Mouse (Mus musculus) CH12.LX (cell line): ENCODE measurements around the gene Agap3. TPM values are rescaled to one million over a fixed set of nuclear protein-coding genes. Genes with fewer than 3 reads are reported as not detected.

Experiments
- DNase-seq: peaks from one replicate; pipeline ENCODE4 v3.0.0-alpha.2; 2013; ENCODE audit errors: extremely low read depth
- H3K27ac ChIP-seq: 2 replicates; pipeline ENCODE4 v1.5.1; 2012; ENCODE audit warnings: low read depth, mild to moderate bottlenecking, control low read depth, moderate library complexity; ENCODE audit not compliant: insufficient read depth
- H3K27me3 ChIP-seq: replicated peaks from 2 replicates; pipeline ENCODE3; 2012; ENCODE audit warnings: inconsistent platforms
- H3K36me3 ChIP-seq, 2 experiments: replicated peaks in 1 of 2; 2 replicates each; pipeline versions ENCODE3 to v1.6.1; 2012; ENCODE audit warnings: inconsistent platforms in 1 of 2, low read length in 1 of 2, mild to moderate bottlenecking in 1 of 2, mixed read lengths in 1 of 2, moderate library complexity in 1 of 2; ENCODE audit not compliant: control insufficient read depth in 1 of 2, insufficient read depth in 1 of 2
- H3K4me1 ChIP-seq, 2 experiments: 2 replicates each; pipeline ENCODE4 v1.6.1; 2012; ENCODE audit warnings: inconsistent platforms in 1 of 2, moderate library complexity in 1 of 2; ENCODE audit not compliant: insufficient read depth in 2 of 2, control insufficient read depth in 1 of 2
- H3K4me2 ChIP-seq: 2 replicates; pipeline ENCODE4 v1.6.1; 2012; ENCODE audit warnings: low read depth, mild to moderate bottlenecking, control low read depth; ENCODE audit not compliant: poor library complexity, insufficient read depth, severe bottlenecking
- H3K4me3 ChIP-seq, 3 experiments: fragments of 150-350 bp in 1 of 3; sonication (generic) in 1 of 3; replicated peaks in 1 of 3; 2 replicates each; pipeline versions ENCODE3 to v1.5.1; 2011 to 2012; ENCODE audit warnings: low read depth in 2 of 3, low read length in 2 of 3, mild to moderate bottlenecking in 2 of 3, moderate library complexity in 2 of 3, control low read depth in 1 of 3, improper control_type of control experiment in 1 of 3, inconsistent platforms in 1 of 3, mixed read lengths in 1 of 3; ENCODE audit not compliant: poor library complexity in 1 of 3
- H3K79me2 ChIP-seq: replicated peaks from 2 replicates; pipeline ENCODE4 v1.6.1; 2012; ENCODE audit warnings: mild to moderate bottlenecking, moderate library complexity; ENCODE audit not compliant: control insufficient read depth, poor library complexity, insufficient read depth, severe bottlenecking; ENCODE audit errors: extremely low read depth
- H3K9ac ChIP-seq: 2 replicates; pipeline ENCODE4 v1.6.1; 2012; ENCODE audit warnings: low read depth, mild to moderate bottlenecking, control low read depth, moderate library complexity; ENCODE audit not compliant: insufficient read depth
- H3K9me3 ChIP-seq: replicated peaks from 2 replicates; pipeline ENCODE3; 2012; ENCODE audit warnings: low read length, inconsistent platforms, mixed read lengths
- BHLHE40 ChIP-seq: IDR thresholded peaks from 2 replicates; pipeline ENCODE4 v1.6.1; 2011; ENCODE audit warnings: mild to moderate bottlenecking, low read depth, low read length, improper control_type of control experiment
- CHD1 ChIP-seq: IDR thresholded peaks from 2 replicates; pipeline ENCODE4 v1.6.1; 2012; ENCODE audit warnings: low read depth, low read length, improper control_type of control experiment, inconsistent platforms
- CHD2 ChIP-seq: IDR thresholded peaks from 2 replicates; pipeline ENCODE4 v1.6.1; 2011; ENCODE audit warnings: low read length, improper control_type of control experiment
- ELF1 ChIP-seq: IDR thresholded peaks from 2 replicates; pipeline ENCODE4 v1.6.1; 2014; ENCODE audit warnings: low read depth, mild to moderate bottlenecking, inconsistent platforms, low read length, improper control_type of control experiment
- ETS1 ChIP-seq: conservative IDR thresholded peaks from 2 replicates; pipeline ENCODE4 v1.6.1; 2012; ENCODE audit warnings: low read depth, mild to moderate bottlenecking, inconsistent platforms, low read length, improper control_type of control experiment, moderate library complexity
- GABPA ChIP-seq: IDR thresholded peaks from 2 replicates; pipeline ENCODE4 v1.6.1; 2012; ENCODE audit warnings: low read depth, low read length, improper control_type of control experiment, inconsistent platforms; ENCODE audit not compliant: insufficient replicate concordance
- HCFC1 ChIP-seq: IDR thresholded peaks from 2 replicates; pipeline ENCODE4 v1.6.1; 2012; ENCODE audit warnings: low read depth, mild to moderate bottlenecking, inconsistent platforms, low read length, improper control_type of control experiment
- IRF4 ChIP-seq: IDR thresholded peaks from 2 replicates; pipeline ENCODE4 v1.6.1; 2014; ENCODE audit warnings: low read depth, mild to moderate bottlenecking, inconsistent platforms, low read length, improper control_type of control experiment
- KAT2A ChIP-seq: IDR thresholded peaks from 2 replicates; pipeline ENCODE4 v1.6.1; 2012; ENCODE audit warnings: low read length, improper control_type of control experiment, inconsistent platforms; ENCODE audit not compliant: insufficient replicate concordance
- MAX ChIP-seq: IDR thresholded peaks from 2 replicates; pipeline ENCODE4 v1.6.1; 2011; ENCODE audit warnings: low read length, improper control_type of control experiment
- MEF2A ChIP-seq: IDR thresholded peaks from 2 replicates; pipeline ENCODE4 v1.6.1; 2014; ENCODE audit warnings: low read depth, mild to moderate bottlenecking, inconsistent platforms, low read length, improper control_type of control experiment, borderline replicate concordance
- MXI1 ChIP-seq: IDR thresholded peaks from 2 replicates; pipeline ENCODE4 v1.6.1; 2011; ENCODE audit warnings: mild to moderate bottlenecking, low read depth, low read length, improper control_type of control experiment
- NRF1 ChIP-seq: IDR thresholded peaks from 2 replicates; pipeline ENCODE4 v1.6.1; 2014; ENCODE audit warnings: low read depth, mild to moderate bottlenecking, inconsistent platforms, low read length, improper control_type of control experiment, moderate library complexity
- POLR2AphosphoS2 ChIP-seq: IDR thresholded peaks from 2 replicates; pipeline ENCODE4 v1.6.1; 2011; ENCODE audit warnings: low read depth, low read length, improper control_type of control experiment
- RCOR1 ChIP-seq: conservative IDR thresholded peaks from 2 replicates; pipeline ENCODE4 v1.6.1; 2012; ENCODE audit warnings: low read depth, mild to moderate bottlenecking, inconsistent platforms, low read length, improper control_type of control experiment
- SIN3A ChIP-seq: IDR thresholded peaks from 2 replicates; pipeline ENCODE4 v1.6.1; 2012; ENCODE audit warnings: low read length, improper control_type of control experiment, inconsistent platforms
- SMC3 ChIP-seq: IDR thresholded peaks from 2 replicates; pipeline ENCODE4 v1.6.1; 2011; ENCODE audit warnings: low read depth, low read length, improper control_type of control experiment
- TBP ChIP-seq: conservative IDR thresholded peaks from 2 replicates; pipeline ENCODE4 v1.6.1; 2011; ENCODE audit warnings: low read depth, low read length, improper control_type of control experiment
- TCF12 ChIP-seq: IDR thresholded peaks from 2 replicates; pipeline ENCODE4 v1.6.1; 2014; ENCODE audit warnings: low read depth, mild to moderate bottlenecking, inconsistent platforms, low read length, improper control_type of control experiment
- UBTF ChIP-seq: IDR thresholded peaks from 2 replicates; pipeline ENCODE4 v1.6.1; 2012; ENCODE audit warnings: low read depth, mild to moderate bottlenecking, inconsistent platforms, low read length, improper control_type of control experiment, moderate library complexity
- ZC3H11A ChIP-seq: IDR thresholded peaks from 2 replicates; pipeline ENCODE4 v1.6.1; 2012; ENCODE audit warnings: low read depth, mild to moderate bottlenecking, inconsistent platforms, low read length, improper control_type of control experiment
- dilution Hi-C: fragments of 300-500 bp; cut with MboI; formaldehyde crosslinking; loops from 2 replicates; pipeline ENCODE4 v1.14.3; 2020; ENCODE audit warnings: low sequenced_read_pairs; ENCODE audit not compliant: extremely low pct_unique_long_range_greater_than_20kb, extremely low pct_ligation_motif_present
- in situ Hi-C: fragments of 300-500 bp; cut with MboI; formaldehyde crosslinking; loops from 3 replicates; pipeline ENCODE4 v1.14.3; 2019; ENCODE audit warnings: low sequenced_read_pairs, low pct_ligation_motif_present, low pct_unique_long_range_greater_than_20kb, mixed read lengths
- polyA plus RNA-seq: library from polyadenylated mRNA; unstranded; fragments of >175 nt; gene quantifications from 2 replicates; pipeline ENCODE4 v1.2.1, GENCODE M21; 2012; ENCODE audit warnings: low read depth; ENCODE audit not compliant: insufficient read length
- total RNA-seq, 2 experiments: library from RNA; depleted of rRNA; stranded (reverse); fragments of 300-350 nt in 1 of 2; fragments of >200 nt in 1 of 2; gene quantifications; 2 replicates each; pipeline ENCODE4 v1.2.3; 2012 to 2014

The Agap3 gene
- total RNA-seq (2012; rRNA removed) (43.5 and 46.3 TPM in 2 replicates), total RNA-seq (2014; rRNA removed) (12.8 and 15.4 TPM in 2 replicates), polyA plus RNA-seq (37.9 and 38.0 TPM in 2 replicates)

DNA sequence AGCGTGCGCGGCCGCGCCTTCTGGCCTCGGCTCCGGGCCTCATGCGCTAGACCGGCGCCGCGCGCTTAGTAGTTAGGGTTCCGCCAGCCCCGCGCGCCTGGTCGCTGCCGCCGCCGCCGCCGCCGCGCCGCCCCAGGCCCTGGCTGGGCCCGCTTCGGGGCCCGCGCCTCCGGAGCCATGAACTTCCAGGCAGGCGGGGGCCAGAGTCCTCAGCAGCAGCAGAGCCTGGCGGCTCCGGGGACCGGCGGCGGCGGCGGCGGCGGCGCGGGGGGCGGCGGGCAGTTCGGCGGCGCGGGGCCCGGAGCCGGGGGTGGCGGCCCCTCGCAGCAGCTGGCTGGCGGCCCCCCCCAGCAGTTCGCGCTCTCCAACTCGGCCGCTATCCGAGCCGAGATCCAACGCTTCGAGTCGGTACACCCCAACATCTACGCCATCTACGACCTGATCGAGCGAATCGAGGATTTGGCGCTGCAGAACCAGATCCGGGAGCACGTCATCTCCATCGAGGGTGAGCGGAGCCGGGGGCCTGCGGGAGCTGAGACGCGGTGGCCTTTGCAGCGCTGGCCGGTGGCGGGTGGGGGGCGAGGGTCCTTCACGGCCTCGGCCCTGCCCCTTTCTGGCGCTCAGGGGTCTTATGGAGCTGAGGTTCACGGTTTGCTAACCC lies at the start of gene Agap3:
Agap3 (plus strand) TSS at position 148 of the 661 bp plus-strand sequence.
- Histone ChIP-seq H3K4me3 (peak within 1 kb of the TSS; percentile 81 to 90 (median 84)), H3K9ac (peak within 1 kb of the TSS; percentile 91), H3K79me2 (peaks cover 35% of the 10 kb centered on the region), H3K4me1 (peaks cover 24 to 44% of the 10 kb centered on the region in 2 experiments), H3K36me3 (peaks cover 0 to 25% of the 10 kb centered on the region in 2 experiments), H3K9me3 (no peaks in the 10 kb centered on the region), H3K4me2 (peak within 1 kb of the TSS; percentile 95), H3K27me3 (peaks cover 31% of the 10 kb centered on the region), H3K27ac (no peak within 1 kb of the TSS; the same call in 1 of the 2 replicates)
- peak; percentile 35 for DNase-seq
- TF ChIP-seq POLR2AphosphoS2 (no peak), KAT2A (no peak), BHLHE40 (no peak), HCFC1 (no peak), SIN3A (no peak), NRF1 (no peak), ETS1 (no peak), ELF1 (no peak), UBTF (no peak; the same call in 1 of the 2 replicates), TBP (no peak), SMC3 (no peak), IRF4 (no peak), ZC3H11A (no peak), CHD1 (no peak), MAX (no peak), CHD2 (no peak), RCOR1 (no peak), MXI1 (no peak), GABPA (no peak)
- in situ Hi-C loops (no loop called here), dilution Hi-C loops (no loop called here)

- Histone ChIP-seq H3K79me2 (no peaks in the 10 kb centered on the region), H3K9ac (no peak overlapping the region), H3K4me1 (peaks cover 0 to 13% of the 10 kb centered on the region in 2 experiments; a peak in 2 of 4 replicates), H3K36me3 (peaks cover 64 to 98% of the 10 kb centered on the region in 2 experiments), H3K4me2 (no peak overlapping the region), H3K27ac (no peak overlapping the region), H3K4me3 (no peak overlapping the region), H3K9me3 (no peaks in the 10 kb centered on the region), H3K27me3 (no peaks in the 10 kb centered on the region)
- TF ChIP-seq NRF1 (no peak), MEF2A (no peak), TCF12 (no peak)
- in situ Hi-C loops = no loop called here
- peak; percentile 34 for DNase-seq
- dilution Hi-C loops = no loop called here
These were observed 47.2 kb upstream of the Agap3 start for GRCm38 (mm10) chr5:24404594-24405360.
